ENCODE assay signal across 8 mouse cellular contexts in the genomic region with DNA sequence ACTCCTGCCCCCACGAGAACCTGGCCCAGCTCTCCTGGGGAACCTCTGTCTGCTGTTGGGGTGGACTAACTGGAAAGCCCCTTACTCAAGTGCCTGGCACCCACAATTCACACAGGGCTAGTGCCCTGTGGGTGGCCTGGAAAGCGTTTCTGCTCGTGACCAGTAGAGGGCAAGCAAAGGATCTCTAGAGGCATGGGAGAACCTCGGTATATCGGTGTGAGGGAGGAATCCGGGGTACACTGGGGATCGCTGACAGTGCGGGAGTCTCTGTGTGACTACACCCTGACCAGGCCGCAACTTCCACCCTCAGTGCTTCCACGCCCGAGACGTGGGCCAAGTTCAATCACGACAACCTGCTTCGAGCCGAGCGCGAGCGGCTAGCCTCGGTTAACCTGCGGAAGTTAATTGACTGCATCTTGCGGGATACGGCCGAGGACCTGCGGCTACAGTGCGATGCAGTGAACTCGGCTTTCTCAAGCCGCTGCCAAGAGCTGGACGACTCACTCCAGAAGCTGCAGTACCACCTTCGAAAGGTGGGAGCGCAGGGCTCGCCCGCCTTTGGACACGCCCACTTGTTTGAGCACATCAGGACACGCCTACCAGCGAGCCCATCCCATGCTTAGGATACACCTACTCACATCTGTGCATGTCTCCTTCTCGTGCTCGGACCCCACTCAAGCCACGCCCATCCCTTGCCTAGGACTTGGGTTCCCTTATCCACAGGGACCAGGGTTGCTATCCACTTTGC. TPM values are rescaled to one million over a fixed set of nuclear protein-coding genes. Genes with fewer than 3 reads are reported as not detected.
A peak's percentile ranks its signal among the peaks of the same experiment; 100 is the strongest.
DNase-seq lines count a peak whose midpoint lies in the region; ATAC-seq lines count a peak whose summit lies in the region.

No protein-coding gene starts in this region.

- intact Hi-C loops in left cerebral cortex, postnatal 14 days (cut with DNase I) = no loop called here

- peak; percentile 77 for DNase-seq in T-cell, adult 2 months (ENCODE audit: low spot score)
- peak; percentile 26 for DNase-seq in cerebellum, adult 8-10 months
- peak; percentile 80 for DNase-seq in forelimb bud, embryonic 11.5 days (ENCODE audit: low read depth, low spot score)
- DNase-seq in hindlimb bud, embryonic 11.5 days (ENCODE audit: extremely low spot score, low read depth, low spot score) = peak; percentile 49
- peak; percentile 64 to 73 for DNase-seq in left cerebral cortex, postnatal 14 days (ENCODE audit: low spot score in 2 of 2)
- DNase-seq in right cerebral cortex, postnatal 25 days = peak; percentile 41

- ATAC-seq in megakaryocyte progenitor cell, adult 5-6 weeks (replicated peaks; ENCODE audit: poor library complexity) = peak; percentile 81
- ATAC-seq in erythroid progenitor cell, adult 5-6 weeks (replicated peaks; ENCODE audit: low FRiP score, poor library complexity, severe bottlenecking) = no peak; the same call in 1 of the 2 replicates

RNA-seq across cellular contexts. Expression of gene Tekt4, which starts 20.1 kb away (rescaled TPM):
- total RNA-seq in left cerebral cortex, postnatal 14 days (2021) = 1 to 10 TPM; 1.5 to 3.8 TPM
- not detected in 2 replicates for total RNA-seq in megakaryocyte progenitor cell, adult 5-6 weeks (2015)
- total RNA-seq in megakaryocyte progenitor cell, adult 5-6 weeks (2017) = not detected in 2 replicates
- total RNA-seq in erythroid progenitor cell, adult 5-6 weeks (2015; ENCODE audit: low replicate concordance) = not detected in 2 replicates
- not detected in 2 replicates for total RNA-seq in erythroid progenitor cell, adult 5-6 weeks (2017; ENCODE audit: low replicate concordance)

RNA-seq across cellular contexts. Expression of gene Sstr5, which starts 22.6 kb away (rescaled TPM):
- under 1 TPM; 0.15 to 0.26 TPM for total RNA-seq in left cerebral cortex, postnatal 14 days (2021)
- total RNA-seq in megakaryocyte progenitor cell, adult 5-6 weeks (2015) = not detected in 2 replicates
- not detected in 2 replicates for total RNA-seq in megakaryocyte progenitor cell, adult 5-6 weeks (2017)
- total RNA-seq in erythroid progenitor cell, adult 5-6 weeks (2015; ENCODE audit: low replicate concordance) = not detected in 2 replicates
- total RNA-seq in erythroid progenitor cell, adult 5-6 weeks (2017; ENCODE audit: low replicate concordance) = not detected in 2 replicates

RNA-seq across cellular contexts. Expression of gene Cacna1h, which starts 40.9 kb away (rescaled TPM):
- 10 to 100 TPM; 42.1 to 43.2 TPM for total RNA-seq in left cerebral cortex, postnatal 14 days (2021)
- 0.32 TPM in 1 of 2 replicates, not detected in the other for total RNA-seq in megakaryocyte progenitor cell, adult 5-6 weeks (2015)
- total RNA-seq in megakaryocyte progenitor cell, adult 5-6 weeks (2017) = not detected in 2 replicates
- 10.5 TPM in 1 of 2 replicates, not detected in the other for total RNA-seq in erythroid progenitor cell, adult 5-6 weeks (2015; ENCODE audit: low replicate concordance)
- total RNA-seq in erythroid progenitor cell, adult 5-6 weeks (2017; ENCODE audit: low replicate concordance) = 0.91 and 2.3 TPM in 2 replicates

Comparison
In these comparisons a context has a peak if more than half of its experiments do, and no peak if none do; other contexts are left out.
1. DNase-seq: peak in every context shown above with its lines; median percentile 80 in forelimb bud, embryonic 11.5 days; 77 in T-cell, adult 2 months; 68 in left cerebral cortex, postnatal 14 days; 49 in hindlimb bud, embryonic 11.5 days; 41 in right cerebral cortex, postnatal 25 days; 26 in cerebellum, adult 8-10 months.